Mouse (Mus musculus) heart, postnatal 0 days (tissue): ENCODE data around the gene Mgat4e.

Source experiments
- CTCF ChIP-seq: IDR thresholded peaks from 2 replicates; pipeline ENCODE4 v1.5.1; 2016; ENCODE audit warnings: antibody characterized with exemption, control low read depth, low read depth
- EP300 ChIP-seq: IDR thresholded peaks from 2 replicates; pipeline ENCODE4 v1.6.1; 2016; ENCODE audit warnings: antibody characterized with exemption, low read depth

- TF ChIP-seq CTCF (no peak), EP300 (no peak)
These were observed at the start of gene Mgat4e for GRCm38 (mm10) chr1:134549632-134550132.
